Mouse (Mus musculus) thymus, postnatal 14 days (tissue): Measurements from ENCODE around the gene Nckipsd.

Experiments used
- DNase-seq: peaks from one replicate; pipeline ENCODE4 v3.0.0; 2021

Nckipsd gene

DNA sequence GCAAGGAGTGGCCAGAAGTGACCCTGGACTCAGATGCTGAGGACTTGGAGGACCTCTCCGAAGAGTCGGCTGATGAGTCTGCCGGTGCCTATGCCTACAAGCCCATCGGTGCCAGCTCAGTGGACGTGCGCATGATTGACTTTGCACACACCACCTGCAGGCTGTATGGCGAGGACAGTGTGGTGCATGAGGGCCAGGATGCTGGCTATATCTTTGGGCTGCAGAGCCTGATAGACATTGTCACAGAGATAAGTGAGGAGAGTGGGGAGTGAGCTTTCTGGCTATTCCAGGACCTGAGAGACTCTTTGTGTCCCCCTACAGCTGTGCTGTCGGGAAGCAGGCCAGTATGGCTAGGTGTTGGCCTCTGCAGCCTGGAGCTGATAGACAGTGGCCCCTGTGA lies 2.4 kb upstream of the Nckipsd start:
- no peak for DNase-seq

DNA sequence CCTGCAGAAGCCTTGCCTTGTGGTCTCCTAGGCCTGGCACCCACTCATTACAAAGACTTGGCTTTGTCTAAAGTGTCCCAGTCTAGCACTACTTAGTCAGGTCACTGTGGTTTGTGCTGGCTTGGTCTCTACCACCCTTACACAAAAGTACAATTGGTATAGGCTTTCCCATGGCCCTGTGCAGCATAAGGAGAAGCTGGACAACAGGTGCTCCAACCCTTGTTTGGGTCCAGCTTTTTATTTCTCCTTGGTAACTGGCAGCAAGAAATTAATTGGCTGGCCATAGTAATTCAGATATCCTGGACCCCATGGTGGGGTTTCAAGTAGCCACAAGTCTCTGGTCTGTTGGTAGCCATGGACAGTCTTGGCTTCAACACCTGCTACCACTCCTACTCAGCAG lies 1.8 kb upstream of the Nckipsd start:
- no peak for DNase-seq

DNA sequence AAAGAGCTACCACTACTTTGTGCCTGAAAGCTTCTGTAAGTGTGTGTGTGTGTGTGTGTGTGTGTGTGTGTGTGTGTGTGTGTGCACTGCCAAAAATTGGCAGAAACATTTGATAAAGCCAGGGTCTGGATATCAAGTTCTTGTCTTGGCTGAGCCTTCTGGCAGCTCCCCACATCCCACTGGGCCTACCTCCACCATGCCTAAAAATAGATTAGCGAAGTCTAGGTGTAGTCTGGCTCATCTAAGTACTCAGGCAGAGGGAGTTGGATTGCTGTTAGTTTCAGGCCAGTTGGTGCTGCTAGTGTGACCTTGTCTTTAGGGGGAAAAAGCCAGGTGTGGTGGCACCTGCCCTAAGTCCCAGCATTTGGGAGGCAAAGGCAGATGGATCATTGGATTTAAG lies 1.3 kb upstream of the Nckipsd start:
- no peak for DNase-seq

DNA sequence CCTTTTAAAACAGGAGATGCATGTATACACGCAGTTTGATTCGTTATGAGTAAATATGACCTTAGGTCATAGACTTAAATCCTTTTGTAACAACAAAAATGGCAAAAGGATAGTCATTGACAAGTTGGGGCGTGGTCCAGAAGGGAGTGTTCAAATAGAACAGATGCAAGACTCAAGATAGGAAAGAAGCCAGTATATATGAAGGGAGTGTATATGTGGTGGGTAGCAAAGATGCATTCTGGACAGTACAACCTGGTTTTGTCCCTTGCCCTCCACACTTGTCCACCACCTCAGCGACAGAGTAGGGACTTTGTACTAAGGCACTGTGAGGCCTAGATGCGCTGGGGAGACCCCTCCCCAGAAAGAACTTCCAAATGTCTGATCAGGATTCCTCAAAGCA lies 494 bp upstream of the Nckipsd start:
- no peak for DNase-seq

DNA sequence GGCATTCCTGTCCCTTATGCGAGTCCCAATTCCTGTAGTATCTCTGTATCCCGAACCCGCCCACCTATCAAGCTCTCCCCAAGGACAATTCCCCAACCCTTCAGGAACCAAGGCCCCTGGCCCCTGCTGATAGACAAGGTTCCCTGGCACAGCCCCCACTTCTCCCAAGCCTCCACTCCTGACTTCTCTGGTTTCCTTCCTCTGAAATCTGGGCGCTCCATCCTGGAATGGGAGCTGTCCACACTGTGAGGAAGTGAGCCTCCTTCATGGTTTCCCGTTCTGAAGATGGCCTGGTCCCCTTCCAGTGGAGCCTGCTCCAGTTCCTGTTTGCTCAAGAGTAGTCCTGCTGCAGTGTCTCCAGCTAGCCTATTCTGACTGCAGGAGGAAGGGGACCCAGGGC lies 1.0 kb downstream of the Nckipsd start:
- DNase-seq: no peak

DNA sequence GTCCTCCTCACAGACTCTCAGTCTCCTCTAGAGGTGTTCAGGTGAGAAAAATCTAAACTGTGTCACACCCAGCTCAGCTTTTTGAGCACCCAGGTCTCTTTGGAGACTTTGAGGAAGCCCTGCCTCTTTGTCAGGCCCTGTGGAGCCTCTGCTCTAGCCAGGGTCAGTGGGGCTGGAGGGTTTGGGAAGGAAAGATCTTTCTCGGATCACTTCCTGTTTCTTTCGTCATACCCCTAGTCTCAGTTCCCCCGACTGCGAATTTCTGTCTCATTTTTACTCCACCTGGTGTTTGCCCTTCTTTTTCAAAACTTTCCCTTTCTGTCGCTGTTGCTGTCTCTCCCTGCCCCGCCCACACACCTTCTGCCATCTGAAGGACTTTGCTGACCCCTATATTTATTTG lies 1.6 kb downstream of the Nckipsd start:
- DNase-seq: no peak

DNA sequence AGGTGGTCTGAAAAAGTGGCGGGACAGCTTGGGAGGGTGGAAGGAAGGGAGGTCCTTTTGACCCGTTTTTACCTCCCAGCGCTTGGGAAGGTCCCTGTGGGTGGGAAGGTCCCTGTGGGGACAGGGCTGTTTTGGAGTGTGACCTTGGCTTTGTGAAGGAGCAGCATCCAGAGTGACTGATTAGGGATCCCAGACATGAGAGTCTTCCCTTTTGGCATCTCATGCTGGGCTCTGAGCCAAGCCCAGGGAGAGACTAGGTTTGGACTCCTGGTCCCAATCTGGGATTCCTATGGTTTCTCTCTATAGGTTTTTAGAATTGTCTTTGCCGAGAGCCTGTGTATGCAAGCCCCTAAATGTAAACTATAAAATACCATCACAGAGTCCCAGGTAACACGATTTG lies 2.3 kb downstream of the Nckipsd start:
- no peak for DNase-seq

DNA sequence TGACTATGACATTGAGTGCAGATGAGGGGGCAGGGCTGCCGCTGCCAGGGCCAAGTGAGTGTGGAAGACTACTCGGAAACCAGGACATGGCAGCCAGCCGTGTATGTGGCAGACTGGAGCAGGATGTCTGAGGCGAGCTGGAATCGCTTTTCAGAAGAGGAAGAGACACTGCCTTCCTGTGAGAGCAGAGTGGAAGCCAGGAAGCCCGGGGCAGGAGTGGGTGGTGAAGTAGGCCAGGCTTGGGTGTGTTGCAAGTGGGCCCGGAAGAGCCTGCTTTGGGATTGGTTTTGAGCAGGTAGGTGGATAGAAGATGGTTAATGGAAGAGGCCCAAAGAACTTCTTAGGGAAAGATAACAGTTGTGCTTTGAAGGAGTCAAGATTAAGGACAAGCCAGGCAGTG lies 7.4 kb downstream of the Nckipsd start:
- no peak for DNase-seq

DNA sequence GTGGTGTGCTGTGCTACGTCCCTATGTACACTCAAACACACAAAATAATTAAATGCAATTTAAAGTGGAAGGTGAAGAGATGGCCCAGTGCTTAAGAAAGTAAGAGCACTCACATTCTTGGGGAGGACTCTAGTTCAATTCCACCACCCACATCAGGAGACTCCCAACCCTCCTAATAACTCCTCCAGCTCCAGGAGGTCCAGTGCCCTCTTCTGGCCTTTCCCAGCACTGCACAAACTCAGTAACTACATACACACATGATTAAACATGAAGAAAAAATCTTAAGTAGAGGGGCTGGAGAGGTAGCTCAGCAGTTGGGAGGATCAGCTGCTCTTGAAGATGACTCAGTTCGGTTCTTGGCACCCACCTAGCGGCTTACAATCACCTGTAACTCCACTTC lies 11.3 kb downstream of the Nckipsd start:
- peak; percentile 62 for DNase-seq

DNA sequence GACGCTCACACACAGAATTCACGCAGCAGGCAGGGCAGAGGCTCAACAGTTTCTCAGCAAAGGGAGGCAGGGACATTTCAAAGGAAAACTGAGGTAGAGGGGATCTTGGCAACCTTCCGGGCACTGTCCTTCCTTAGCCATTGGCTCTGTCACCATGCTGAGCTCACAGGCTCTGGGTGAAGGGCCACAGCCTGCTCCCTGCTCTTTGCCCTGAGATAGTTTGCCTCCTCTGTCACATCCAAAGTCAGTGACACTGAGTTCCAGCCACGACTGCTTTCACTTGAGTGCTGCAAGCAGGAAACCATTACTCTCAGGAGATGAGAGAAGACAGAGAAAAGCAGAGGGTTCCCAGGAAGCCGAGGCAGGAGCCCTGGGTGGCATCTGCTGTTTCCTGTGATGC lies 11.9 kb downstream of the Nckipsd start:
- DNase-seq: no peak

DNA sequence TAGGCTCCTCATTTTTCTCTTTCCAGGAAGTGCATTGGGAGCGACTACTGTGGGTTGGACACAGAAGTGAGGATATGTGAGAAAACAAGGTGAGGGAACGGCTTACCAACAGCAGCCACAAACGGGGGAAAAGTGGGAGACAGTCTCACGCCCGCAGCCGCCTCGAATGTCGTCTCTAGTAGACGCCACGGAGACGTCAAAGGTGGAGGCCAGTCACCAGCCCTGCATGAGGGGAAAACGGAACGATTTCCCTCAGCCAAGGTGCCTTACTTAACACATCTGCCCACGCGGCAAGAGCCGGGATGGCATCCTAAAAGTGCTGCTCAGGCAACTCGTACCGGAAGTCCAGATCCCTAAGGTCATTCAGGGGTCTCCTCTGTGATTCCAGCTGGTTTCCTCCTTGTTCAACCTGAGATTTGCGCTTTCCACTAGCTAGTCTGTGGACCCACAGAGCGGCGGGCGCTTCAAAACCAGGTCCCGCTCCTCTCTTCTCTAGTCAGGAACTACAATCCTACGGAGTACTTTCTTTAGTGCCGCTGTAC lies 16.0 kb downstream of the Nckipsd start:
- DNase-seq: no peak

DNA sequence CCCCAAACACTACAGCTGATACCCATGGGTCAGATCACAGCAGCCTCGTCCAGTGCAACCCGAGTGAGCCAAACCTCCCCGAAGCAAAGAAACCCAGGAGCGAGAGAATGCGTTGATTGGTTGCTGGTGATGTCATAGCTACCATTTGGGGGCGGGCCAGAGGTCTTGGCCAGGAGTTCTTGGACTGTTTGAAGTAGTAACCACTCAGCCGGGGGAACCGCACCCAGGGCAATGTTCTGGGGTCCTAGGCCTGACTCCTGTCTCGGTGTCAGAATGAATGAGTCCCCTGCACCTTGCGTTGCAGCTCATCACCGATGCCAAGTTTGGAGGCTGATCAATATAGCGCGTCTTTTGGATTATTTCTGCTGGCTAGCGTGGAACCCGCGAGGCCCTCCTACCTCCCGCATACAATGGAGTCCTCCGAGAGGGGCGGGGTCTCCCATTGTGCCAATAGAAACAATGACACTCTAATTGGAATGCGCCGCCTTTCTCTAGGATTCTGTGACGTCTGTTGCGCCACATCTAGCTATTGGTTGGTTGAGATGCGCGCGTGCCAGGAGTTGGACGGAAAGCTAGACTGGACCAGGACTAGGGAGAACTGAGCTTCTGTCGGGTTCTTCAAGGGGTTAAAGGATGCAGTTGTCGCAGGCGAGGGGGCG lies 16.7 kb downstream of the Nckipsd start:
- DNase-seq: no peak

DNA sequence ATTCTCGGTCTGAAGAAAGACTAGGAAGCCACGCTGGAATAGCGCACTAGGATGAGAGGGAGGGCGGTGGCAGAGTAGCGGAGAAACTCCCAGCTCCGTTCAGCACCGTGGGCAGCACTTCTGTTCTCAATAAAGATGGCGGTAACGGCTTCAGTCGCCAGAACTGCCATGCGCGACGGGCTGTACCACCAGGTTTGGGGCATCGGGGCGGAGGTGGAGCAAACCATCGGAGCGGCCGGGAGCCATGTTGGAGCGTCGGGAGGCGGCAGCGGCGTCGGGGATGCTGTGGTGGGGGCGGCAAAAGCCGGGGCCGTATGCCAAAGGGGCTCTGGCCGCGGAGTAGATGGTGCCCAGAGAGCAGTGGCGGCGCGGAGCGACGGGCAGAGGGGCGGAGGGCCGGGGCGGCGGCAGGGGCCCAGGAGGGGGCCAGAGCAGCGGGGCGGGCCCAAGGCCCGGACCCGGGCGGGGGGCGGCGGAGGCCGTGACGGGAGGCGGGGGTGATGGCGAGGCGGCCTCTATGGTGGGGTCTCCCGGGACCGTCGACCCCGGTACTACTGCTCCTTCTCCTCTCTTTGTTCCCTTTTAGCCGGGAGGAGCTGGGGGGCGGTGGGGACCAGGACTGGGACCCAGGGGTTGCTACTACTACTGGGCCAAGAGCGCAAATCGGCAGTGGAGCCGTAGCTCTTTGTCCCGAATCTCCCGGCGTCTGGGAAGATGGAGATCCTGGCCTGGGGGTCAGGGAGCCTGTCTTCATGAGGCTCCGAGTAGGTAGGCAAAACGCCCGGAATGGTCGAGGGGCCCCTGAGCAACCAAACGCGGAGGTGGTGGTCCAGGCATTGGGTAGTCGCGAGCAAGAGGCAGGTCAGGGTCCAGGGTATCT lies 17.9 kb downstream of the Nckipsd start, which contains the start of gene Celsr3:
Gene Celsr3, plus strand, starts transcription at position 501 of the 880 bp plus-strand sequence.
- peak; percentile 26 for DNase-seq

DNA sequence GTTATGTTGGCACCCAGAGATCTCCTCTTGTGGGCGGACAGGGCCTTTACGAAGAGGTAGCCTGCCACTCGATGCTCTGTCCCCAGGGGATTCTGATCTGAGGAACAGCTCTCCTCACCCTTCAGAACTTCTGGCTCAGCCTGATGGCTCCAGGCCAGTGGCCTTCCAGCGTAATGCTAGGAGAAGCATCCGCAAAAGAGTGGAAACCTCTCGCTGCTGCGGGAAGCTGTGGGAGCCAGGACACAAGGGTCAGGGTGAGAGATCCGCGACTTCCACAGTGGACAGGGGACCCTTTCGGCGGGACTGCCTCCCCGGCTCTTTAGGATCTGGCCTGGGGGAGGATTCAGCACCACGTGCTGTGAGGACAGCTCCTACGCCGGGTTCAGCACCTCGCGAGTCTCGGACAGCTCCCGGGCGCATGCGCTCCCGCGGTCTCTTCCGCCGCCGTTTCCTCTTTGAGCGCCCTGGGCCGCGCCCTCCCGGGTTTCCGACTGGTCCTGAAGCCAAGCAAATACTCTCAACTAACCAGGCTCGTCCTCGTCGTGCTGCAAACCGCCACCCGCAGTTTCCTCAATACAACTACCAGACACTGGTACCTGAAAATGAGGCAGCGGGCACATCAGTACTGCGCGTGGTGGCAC lies 18.7 kb downstream of the Nckipsd start:
- peak; percentile 83 for DNase-seq

DNA sequence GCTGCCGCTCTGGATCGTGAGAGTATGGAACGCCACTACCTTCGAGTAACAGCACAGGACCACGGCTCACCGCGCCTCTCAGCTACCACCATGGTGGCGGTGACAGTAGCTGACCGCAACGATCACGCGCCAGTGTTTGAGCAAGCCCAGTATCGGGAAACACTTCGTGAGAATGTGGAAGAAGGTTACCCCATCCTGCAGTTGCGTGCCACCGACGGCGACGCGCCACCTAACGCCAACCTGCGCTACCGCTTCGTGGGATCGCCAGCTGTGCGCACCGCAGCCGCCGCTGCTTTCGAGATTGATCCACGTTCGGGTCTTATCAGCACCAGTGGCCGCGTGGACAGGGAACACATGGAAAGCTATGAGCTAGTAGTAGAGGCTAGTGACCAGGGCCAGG lies 19.3 kb downstream of the Nckipsd start:
- no peak for DNase-seq

DNA sequence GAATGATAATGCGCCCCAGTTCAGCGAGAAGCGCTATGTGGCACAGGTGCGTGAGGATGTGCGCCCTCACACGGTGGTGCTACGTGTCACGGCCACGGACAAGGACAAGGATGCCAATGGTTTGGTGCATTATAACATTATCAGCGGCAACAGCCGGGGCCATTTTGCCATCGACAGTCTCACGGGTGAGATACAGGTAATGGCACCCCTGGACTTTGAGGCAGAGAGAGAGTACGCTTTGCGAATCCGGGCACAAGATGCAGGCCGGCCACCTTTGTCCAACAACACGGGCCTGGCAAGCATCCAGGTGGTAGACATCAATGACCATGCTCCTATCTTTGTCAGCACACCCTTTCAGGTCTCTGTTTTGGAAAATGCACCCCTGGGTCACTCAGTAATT lies 19.7 kb downstream of the Nckipsd start:
- DNase-seq: no peak

DNA sequence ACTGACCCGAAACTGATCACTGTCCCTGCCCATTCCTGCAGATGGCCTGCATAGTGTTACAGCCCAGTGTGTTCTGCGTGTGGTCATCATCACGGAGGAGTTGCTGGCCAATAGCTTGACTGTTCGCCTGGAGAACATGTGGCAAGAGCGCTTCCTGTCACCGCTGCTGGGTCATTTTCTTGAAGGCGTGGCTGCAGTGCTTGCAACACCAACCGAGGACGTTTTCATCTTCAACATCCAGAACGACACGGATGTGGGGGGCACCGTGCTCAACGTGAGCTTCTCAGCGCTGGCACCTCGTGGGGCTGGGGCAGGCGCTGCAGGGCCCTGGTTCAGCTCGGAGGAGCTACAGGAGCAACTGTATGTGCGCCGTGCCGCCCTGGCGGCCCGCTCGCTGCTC lies 23.5 kb downstream of the Nckipsd start:
- DNase-seq: no peak

DNA sequence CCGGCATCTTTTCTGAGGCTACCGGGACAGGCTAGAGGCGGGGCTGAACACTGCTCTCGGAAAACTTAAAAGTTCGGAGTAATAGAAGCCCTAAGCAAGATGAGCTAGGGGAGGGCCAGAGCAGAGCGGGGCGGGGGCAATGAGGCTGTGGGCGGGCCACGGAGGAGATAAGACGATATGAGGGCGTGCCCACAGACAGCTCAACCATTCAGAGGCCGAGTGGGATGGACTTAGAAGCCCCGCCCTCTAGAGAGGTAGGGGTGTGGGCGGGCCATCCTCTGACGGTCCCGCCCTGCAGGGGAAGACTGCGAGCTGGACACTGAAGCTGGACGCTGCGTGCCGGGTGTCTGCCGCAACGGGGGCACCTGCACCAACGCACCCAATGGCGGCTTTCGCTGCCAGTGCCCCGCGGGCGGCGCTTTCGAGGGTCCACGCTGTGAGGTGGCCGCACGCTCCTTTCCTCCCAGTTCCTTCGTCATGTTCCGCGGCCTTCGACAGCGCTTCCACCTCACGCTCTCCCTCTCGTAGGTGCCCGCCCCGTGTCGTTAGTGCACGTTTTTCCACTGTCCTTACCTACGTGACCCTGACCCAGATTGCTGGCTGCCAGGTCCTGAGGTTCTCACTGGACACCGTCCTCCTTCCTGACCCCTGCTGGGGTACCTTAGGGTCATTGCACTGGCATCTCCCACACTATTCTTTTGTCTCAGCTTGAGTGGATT lies 24.4 kb downstream of the Nckipsd start:
- DNase-seq: peak; percentile 72

DNA sequence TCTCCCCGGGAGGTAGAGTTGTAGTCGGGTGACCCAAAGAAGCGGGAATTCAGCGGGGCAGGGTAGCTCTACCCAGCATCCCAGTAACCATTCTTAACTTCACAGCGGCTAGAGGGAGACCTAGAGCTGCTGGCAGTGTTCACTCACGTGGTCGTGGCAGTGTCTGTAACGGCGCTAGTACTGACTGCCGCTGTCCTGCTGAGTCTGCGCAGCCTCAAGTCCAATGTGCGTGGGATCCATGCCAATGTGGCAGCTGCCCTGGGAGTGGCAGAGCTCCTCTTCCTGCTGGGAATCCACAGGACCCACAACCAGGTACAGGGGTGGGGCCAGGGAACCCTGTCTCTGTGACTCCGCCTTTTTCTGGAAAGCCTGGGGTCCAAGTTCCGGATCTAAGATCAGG lies 34.8 kb downstream of the Nckipsd start:
- DNase-seq: no peak

DNA sequence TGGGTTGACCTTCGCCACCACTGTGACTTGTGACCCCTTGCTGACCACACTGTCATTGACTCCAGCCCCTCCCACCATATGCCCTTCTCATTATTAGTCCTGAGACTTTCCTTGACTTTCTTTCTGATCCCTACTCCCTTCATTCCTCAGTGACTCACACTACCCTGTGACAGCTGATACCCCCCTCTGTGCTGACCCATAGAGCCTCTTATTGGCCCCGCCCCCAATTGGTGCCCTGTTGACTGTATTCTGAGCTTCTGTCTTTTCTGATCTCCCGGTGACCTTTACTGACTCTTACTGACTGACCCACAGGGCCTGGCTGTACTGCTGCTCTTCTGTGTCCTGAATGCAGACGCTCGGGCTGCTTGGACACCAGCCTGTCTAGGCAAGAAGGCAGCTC lies 37.2 kb downstream of the Nckipsd start:
- DNase-seq: no peak

DNA sequence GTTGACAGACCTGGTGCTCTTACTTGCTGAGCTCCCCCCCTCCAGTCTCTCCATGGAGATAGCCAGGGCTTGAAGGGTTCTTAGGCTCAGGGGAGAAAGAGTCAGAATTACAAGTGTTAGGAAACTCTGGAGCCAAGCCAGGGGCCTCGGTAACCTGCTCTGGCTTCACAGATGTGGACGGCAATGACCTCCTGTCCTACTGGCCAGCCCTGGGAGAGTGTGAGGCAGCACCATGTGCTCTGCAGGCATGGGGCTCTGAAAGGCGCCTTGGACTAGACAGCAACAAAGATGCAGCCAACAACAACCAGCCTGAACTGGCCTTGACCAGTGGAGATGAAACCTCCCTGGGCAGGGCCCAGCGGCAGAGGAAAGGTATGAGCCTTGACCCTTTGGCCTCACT lies 39.2 kb downstream of the Nckipsd start:
- no peak for DNase-seq

DNA sequence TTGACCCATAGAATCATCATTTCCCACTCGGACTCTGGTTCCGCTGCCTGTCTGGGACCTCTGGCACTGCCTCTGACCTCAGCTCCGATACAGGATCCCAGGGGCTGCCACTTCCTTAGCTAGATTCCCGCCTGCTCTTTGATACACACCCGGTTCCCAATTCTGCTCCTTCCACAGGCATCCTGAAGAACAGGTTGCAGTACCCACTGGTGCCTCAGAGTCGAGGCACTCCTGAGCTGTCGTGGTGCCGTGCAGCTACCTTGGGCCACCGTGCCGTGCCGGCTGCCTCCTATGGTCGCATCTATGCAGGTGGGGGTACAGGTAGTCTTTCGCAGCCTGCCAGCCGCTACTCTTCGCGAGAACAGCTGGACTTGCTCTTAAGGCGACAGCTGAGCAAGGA lies 40.3 kb downstream of the Nckipsd start:
- DNase-seq: no peak

DNA sequence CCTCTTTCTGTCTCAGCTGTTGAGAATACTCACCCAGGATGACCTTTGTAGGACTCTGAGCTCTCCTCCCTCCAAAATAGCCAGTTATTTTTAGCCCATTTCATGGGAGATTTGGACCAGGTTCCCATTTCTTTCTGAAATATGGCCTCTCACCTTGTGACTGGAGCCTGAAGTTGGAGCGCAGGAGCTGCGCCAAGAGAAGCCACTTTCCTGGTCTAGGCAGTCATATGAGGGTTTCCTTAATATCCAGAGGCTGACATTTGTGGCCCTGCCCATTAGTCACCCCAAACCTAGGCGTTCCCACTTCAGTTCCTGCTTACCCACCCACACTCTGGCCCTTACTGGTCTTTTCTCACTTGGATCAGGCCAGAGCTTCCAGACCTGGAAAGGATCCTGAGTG lies 44.8 kb downstream of the Nckipsd start, which contains the start of gene Slc26a6:
Gene Slc26a6, plus strand, starts transcription at position 308 of the 400 bp plus-strand sequence.
- DNase-seq: no peak
